Mouse (Mus musculus) c-Kit-positive CD71-positive TER-119-negative erythroid progenitor cells, embryonic 14.5 days (primary cell): ENCODE results near the gene Slc10a4.
"Not testable (repeated sequence)": the region's sequence is repeated elsewhere in the genome, so short reads cannot be mapped to it uniquely, and the experiment has no call there.

Source experiments
- DNase-seq: peaks from one replicate; pipeline ENCODE4 v3.0.0-alpha.2; 2013; ENCODE audit warnings: low read depth

Gene Slc10a4

GRCm38 (mm10) chr5:73006784-73007581 lies at the start of gene Slc10a4:
Gene Slc10a4 (plus strand): TSS chr5:73006883.
- DNase-seq, result no peak

GRCm38 (mm10) chr5:72957281-72957680 lies 49.4 kb upstream of the Slc10a4 start:
- no peak for DNase-seq

- no peak for DNase-seq
Observed at GRCm38 (mm10) chr5:72960096-72960495, 46.6 kb upstream of the Slc10a4 start.

GRCm38 (mm10) chr5:72965706-72966105 lies 41.0 kb upstream of the Slc10a4 start:
- no peak for DNase-seq

GRCm38 (mm10) chr5:72972435-72972834 lies 34.2 kb upstream of the Slc10a4 start:
- no peak for DNase-seq

- no peak for DNase-seq
Observed at GRCm38 (mm10) chr5:72972934-72973333, 33.7 kb upstream of the Slc10a4 start.

GRCm38 (mm10) chr5:72974602-72975001 lies 32.1 kb upstream of the Slc10a4 start, which contains the start of gene Gm10135:
Gene Gm10135 (minus strand): TSS chr5:72974702.
- no peak for DNase-seq

- DNase-seq, result no peak
Observed at GRCm38 (mm10) chr5:72975996-72976395, 30.7 kb upstream of the Slc10a4 start.

- DNase-seq, result no peak
Observed at GRCm38 (mm10) chr5:72976539-72976938, 30.1 kb upstream of the Slc10a4 start.

- peak; percentile 33 for DNase-seq
Observed at GRCm38 (mm10) chr5:72984091-72984490, 22.6 kb upstream of the Slc10a4 start.

- no peak for DNase-seq
Observed at GRCm38 (mm10) chr5:72987786-72988185, 18.9 kb upstream of the Slc10a4 start.

GRCm38 (mm10) chr5:72989756-72990155 lies 16.9 kb upstream of the Slc10a4 start:
- DNase-seq, result no peak

- DNase-seq, result no peak
Observed at GRCm38 (mm10) chr5:72992474-72992873, 14.2 kb upstream of the Slc10a4 start.

- DNase-seq, result no peak
Observed at GRCm38 (mm10) chr5:72994424-72994823, 12.3 kb upstream of the Slc10a4 start.

- no peak for DNase-seq
Observed at GRCm38 (mm10) chr5:72994928-72995327, 11.8 kb upstream of the Slc10a4 start.

GRCm38 (mm10) chr5:72995379-72995778 lies 11.3 kb upstream of the Slc10a4 start:
- DNase-seq, result no peak

- DNase-seq, result not testable (repeated sequence)
Observed at GRCm38 (mm10) chr5:72998546-72998945, 8.1 kb upstream of the Slc10a4 start.

- DNase-seq, result no peak
Observed at GRCm38 (mm10) chr5:73004046-73004445, 2.6 kb upstream of the Slc10a4 start.

- no peak for DNase-seq
Observed at GRCm38 (mm10) chr5:73007582-73007959, 888 bp downstream of the Slc10a4 start.

GRCm38 (mm10) chr5:73008230-73008629 lies 1.5 kb downstream of the Slc10a4 start:
- DNase-seq, result not testable (repeated sequence)

- not testable (repeated sequence) for DNase-seq
Observed at GRCm38 (mm10) chr5:73011806-73012205, 5.1 kb downstream of the Slc10a4 start.

- not testable (repeated sequence) for DNase-seq
Observed at GRCm38 (mm10) chr5:73012884-73013610, 6.4 kb downstream of the Slc10a4 start.

- not testable (repeated sequence) for DNase-seq
Observed at GRCm38 (mm10) chr5:73013611-73014287, 7.1 kb downstream of the Slc10a4 start.
